Mouse (Mus musculus) MEL (cell line): ENCODE data around the gene Gpr173.

ENCODE experiments used
- BHLHE40 ChIP-seq: IDR thresholded peaks from 2 replicates; pipeline ENCODE4 v1.6.1; 2012; ENCODE audit warnings: low read depth, mild to moderate bottlenecking, inconsistent platforms, low read length, improper control_type of control experiment, borderline replicate concordance
- CHD2 ChIP-seq: IDR thresholded peaks from 2 replicates; pipeline ENCODE4 v1.6.1; 2011; ENCODE audit warnings: low read length, improper control_type of control experiment
- CTCF ChIP-seq, 3 experiments: IDR thresholded peaks in 2 of 3; conservative IDR thresholded peaks in 1 of 3; 2 replicates each; pipeline ENCODE4 v1.5.1; 2011 to 2012; ENCODE audit warnings: low read length in 3 of 3, low read depth in 2 of 3, mild to moderate bottlenecking in 2 of 3, improper control_type of control experiment in 1 of 3, inconsistent platforms in 1 of 3, mixed read lengths in 1 of 3, moderate library complexity in 1 of 3; ENCODE audit not compliant: control insufficient read depth in 1 of 3, insufficient read depth in 1 of 3, poor library complexity in 1 of 3, severe bottlenecking in 1 of 3
- EP300 ChIP-seq, 2 experiments: IDR thresholded peaks; 2 replicates each; pipeline ENCODE4 v1.6.1; 2011; ENCODE audit warnings: improper control_type of control experiment in 2 of 2, low read length in 2 of 2, low read depth in 1 of 2, mild to moderate bottlenecking in 1 of 2
- GATA1 ChIP-seq: IDR thresholded peaks from 2 replicates; pipeline ENCODE4 v1.6.1; 2011; ENCODE audit warnings: low read depth, low read length, improper control_type of control experiment
- KAT2A ChIP-seq: conservative IDR thresholded peaks from 2 replicates; pipeline ENCODE4 v1.6.1; 2012; ENCODE audit warnings: low read depth, low read length, improper control_type of control experiment, inconsistent platforms
- MAFK ChIP-seq: IDR thresholded peaks from 2 replicates; pipeline ENCODE4 v1.6.1; 2011; ENCODE audit warnings: low read depth, mild to moderate bottlenecking, low read length, improper control_type of control experiment, borderline replicate concordance
- MAX ChIP-seq: IDR thresholded peaks from 2 replicates; pipeline ENCODE4 v1.6.1; 2011; ENCODE audit warnings: low read length, improper control_type of control experiment
- MEF2A ChIP-seq: IDR thresholded peaks from 2 replicates; pipeline ENCODE4 v1.6.1; 2014; ENCODE audit warnings: low read depth, mild to moderate bottlenecking, inconsistent platforms, low read length, improper control_type of control experiment; ENCODE audit not compliant: poor library complexity, insufficient replicate concordance, severe bottlenecking; ENCODE audit errors: extremely low read depth
- POLR2A ChIP-seq, 2 experiments: IDR thresholded peaks; 2 replicates each; pipeline ENCODE4 v1.6.1; 2011 to 2012; ENCODE audit warnings: low read length in 2 of 2, mild to moderate bottlenecking in 2 of 2, control low read depth in 1 of 2, improper control_type of control experiment in 1 of 2, low read depth in 1 of 2, moderate library complexity in 1 of 2; ENCODE audit not compliant: control insufficient read depth in 1 of 2, insufficient read depth in 1 of 2, poor library complexity in 1 of 2
- RCOR1 ChIP-seq: IDR thresholded peaks from 2 replicates; pipeline ENCODE4 v1.6.1; 2012; ENCODE audit warnings: low read depth, mild to moderate bottlenecking, inconsistent platforms, low read length, improper control_type of control experiment
- SIN3A ChIP-seq: IDR thresholded peaks from 2 replicates; pipeline ENCODE4 v1.6.1; 2012; ENCODE audit warnings: low read length, improper control_type of control experiment, inconsistent platforms
- ZMIZ1 ChIP-seq: IDR thresholded peaks from 2 replicates; pipeline ENCODE4 v1.6.1; 2012; ENCODE audit warnings: low read depth, mild to moderate bottlenecking, inconsistent platforms, low read length, improper control_type of control experiment, moderate library complexity

DNA sequence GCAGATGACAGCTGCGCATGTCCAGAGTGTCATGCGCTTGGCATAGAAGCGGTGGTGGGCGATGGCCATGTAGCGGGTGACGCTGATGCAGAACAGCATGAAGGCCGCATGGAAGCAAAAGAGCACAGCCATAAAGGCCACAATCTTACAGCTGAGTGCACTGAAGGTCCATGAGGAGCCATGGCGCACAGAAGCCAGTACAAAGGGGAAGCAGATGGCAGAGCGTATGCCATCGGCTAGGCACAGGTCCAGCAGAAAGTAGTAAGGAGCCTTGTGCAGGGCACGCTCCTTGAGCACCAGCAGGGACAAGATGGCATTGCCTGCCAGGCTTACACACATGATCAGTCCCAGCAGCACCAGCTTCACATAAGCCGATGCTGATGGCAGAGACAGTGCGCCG lies 21.5 kb downstream of the Gpr173 start:
- no peak for TF ChIP-seq POLR2A (IDR thresholded peaks at IDR 0.05; ENCODE audit: control insufficient read depth in 1 of 2, insufficient read depth in 1 of 2, low read depth in 1 of 2, low read length in 2 of 2, poor library complexity in 1 of 2)
- no peak for TF ChIP-seq BHLHE40
- no peak for TF ChIP-seq GATA1
- TF ChIP-seq CTCF (IDR thresholded peaks at IDR 0.05 in 2 of 3, conservative IDR thresholded peaks at IDR 0.05 in 1 of 3; ENCODE audit: control insufficient read depth in 1 of 3, insufficient read depth in 1 of 3, low read depth in 2 of 3, low read length in 3 of 3, poor library complexity in 1 of 3, severe bottlenecking in 1 of 3), result no peak
- no peak for TF ChIP-seq EP300 (IDR thresholded peaks at IDR 0.05; ENCODE audit: low read depth in 1 of 2, low read length in 2 of 2)
- TF ChIP-seq ZMIZ1, result no peak
- no peak for TF ChIP-seq MAFK
- no peak for TF ChIP-seq SIN3A
- TF ChIP-seq MEF2A, result no peak
- no peak for TF ChIP-seq MAX
- TF ChIP-seq CHD2, result no peak
- TF ChIP-seq KAT2A, result no peak
- no peak for TF ChIP-seq RCOR1
